Mouse (Mus musculus): Measurements from ENCODE around the gene Zfp30. TPM values are rescaled to one million over a fixed set of nuclear protein-coding genes. Genes with fewer than 3 reads are reported as not detected.

Zfp30 gene
- polyA plus RNA-seq, 1 experiment from 2014 or later = 7.1 TPM

GRCm38 (mm10) chr7:29792906-29793305, 9.1 kb downstream of the Zfp30 start:
- Histone ChIP-seq H3K9me3 (replicated peaks) (no peaks in the 10 kb centered on the region; the same call in 1 of the 2 replicates), H3K27ac (no peak overlapping the region), H3K27me3 (ENCODE audit: low read depth, poor library complexity, severe bottlenecking) (peaks cover 32% of the 10 kb centered on the region), H3K4me3 (peak overlapping the region; percentile 31), H3K36me3 (peaks cover 64% of the 10 kb centered on the region), H3K4me1 (no peaks in the 10 kb centered on the region)
- 16% methylated on average over 27 of the region's 27 CpGs for whole genome bisulfite sequencing
- DNase-seq (ENCODE audit: low spot score) = peak; percentile 34

DNA sequence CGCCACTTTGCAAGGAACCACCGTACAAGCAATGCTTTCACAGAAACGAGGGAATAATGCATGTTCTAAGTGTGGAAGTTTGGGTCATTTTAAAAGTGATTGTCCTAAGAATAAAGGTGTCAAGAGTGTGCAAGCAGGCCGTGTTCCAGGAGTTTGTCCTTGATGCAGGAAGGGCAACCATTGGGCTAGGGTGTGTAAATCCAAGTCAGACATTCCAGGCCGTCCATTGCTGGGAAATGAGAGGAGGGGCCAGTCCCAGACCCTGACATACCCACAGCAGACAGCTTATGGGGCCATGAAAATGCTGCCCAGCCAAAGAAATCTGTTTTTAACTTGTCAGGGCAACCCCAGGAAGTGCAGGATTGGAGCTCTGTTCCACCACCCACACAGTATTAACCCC, 23.2 kb downstream of the Zfp30 start:
- no peaks in the 10 kb centered on the region for H3K9me3 ChIP-seq (replicated peaks)
- WGBS = 84% methylated on average over 5 of the region's 5 CpGs
- H3K27me3 ChIP-seq (ENCODE audit: low read depth, poor library complexity, severe bottlenecking) = no peaks in the 10 kb centered on the region
- H3K27ac ChIP-seq = no peak overlapping the region
- no peaks in the 10 kb centered on the region for H3K4me1 ChIP-seq
- no peak overlapping the region for H3K4me3 ChIP-seq
- peaks cover 4% of the 10 kb centered on the region for H3K36me3 ChIP-seq
- DNase-seq (ENCODE audit: low spot score) = no peak

GRCm38 (mm10) chr7:29812244-29812643, 28.4 kb downstream of the Zfp30 start:
- WGBS = 88% methylated on average over 1 of the region's 1 CpGs
- Histone ChIP-seq H3K4me1 (peaks cover 18% of the 10 kb centered on the region), H3K9me3 (replicated peaks) (no peaks in the 10 kb centered on the region), H3K27ac (no peak overlapping the region), H3K4me3 (no peak overlapping the region), H3K36me3 (peaks cover 4% of the 10 kb centered on the region), H3K27me3 (ENCODE audit: low read depth, poor library complexity, severe bottlenecking) (no peaks in the 10 kb centered on the region)
- no peak for DNase-seq (ENCODE audit: low spot score)

- Histone ChIP-seq H3K4me3 (no peak overlapping the region), H3K36me3 (peaks cover 6% of the 10 kb centered on the region), H3K9me3 (replicated peaks) (no peaks in the 10 kb centered on the region), H3K27me3 (ENCODE audit: low read depth, poor library complexity, severe bottlenecking) (no peaks in the 10 kb centered on the region), H3K27ac (no peak overlapping the region), H3K4me1 (peaks cover 24% of the 10 kb centered on the region)
- 90% methylated on average over 2 of the region's 2 CpGs for WGBS
- DNase-seq (ENCODE audit: low spot score) = no peak
These were observed 30.6 kb downstream of the Zfp30 start for GRCm38 (mm10) chr7:29814381-29814780.

DNA sequence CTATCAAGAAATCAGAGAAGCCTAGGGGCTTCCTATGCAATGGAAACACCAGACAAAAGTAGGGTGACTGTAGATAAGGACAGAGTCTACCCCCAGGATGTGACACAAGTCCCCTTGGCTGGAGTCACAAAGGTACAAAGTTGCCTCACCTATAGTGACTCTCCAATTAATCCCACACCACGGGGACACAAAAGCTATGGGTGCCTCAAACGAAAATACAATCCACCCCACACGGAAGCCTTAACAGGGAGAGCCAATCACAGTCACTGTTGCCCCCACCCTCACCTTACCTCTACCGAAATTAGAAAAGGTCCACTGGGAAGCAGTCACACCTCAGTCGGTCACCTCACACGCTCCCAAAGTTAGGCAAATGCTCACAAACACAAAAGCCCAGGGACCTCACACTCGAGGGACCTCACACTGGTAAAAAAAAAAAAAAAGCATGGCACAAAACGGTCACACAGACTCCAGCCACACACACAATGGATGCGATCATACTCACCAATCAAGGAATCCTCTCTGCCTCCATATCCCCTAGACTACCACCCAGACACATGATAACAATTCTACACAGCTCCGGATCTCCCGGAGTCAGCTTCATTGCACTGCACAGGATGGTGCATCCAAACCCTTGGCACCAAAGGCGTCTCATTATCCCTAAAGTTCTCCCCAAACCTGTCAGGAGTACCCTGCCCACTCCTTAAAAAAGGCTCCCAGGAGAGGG, 31.4 kb downstream of the Zfp30 start:
- peaks cover 26% of the 10 kb centered on the region for H3K4me1 ChIP-seq
- no peaks in the 10 kb centered on the region for H3K9me3 ChIP-seq (replicated peaks)
- H3K27ac ChIP-seq = peak overlapping the region; percentile 83
- DNase-seq (ENCODE audit: low spot score) = no peak
- WGBS = 4% methylated on average over 12 of the region's 12 CpGs
- H3K36me3 ChIP-seq = peaks cover 6% of the 10 kb centered on the region
- no peaks in the 10 kb centered on the region for H3K27me3 ChIP-seq (ENCODE audit: low read depth, poor library complexity, severe bottlenecking)
- peak overlapping the region; percentile 77 for H3K4me3 ChIP-seq

GRCm38 (mm10) chr7:29815910-29816429, 32.2 kb downstream of the Zfp30 start, which contains the start of gene Zfp790:
Zfp790 (plus strand) TSS chr7:29816114.
- Histone ChIP-seq H3K27me3 (ENCODE audit: low read depth, poor library complexity, severe bottlenecking) (no peaks in the 10 kb centered on the region), H3K9me3 (replicated peaks) (no peaks in the 10 kb centered on the region), H3K27ac (peak within 1 kb of the TSS; percentile 83), H3K36me3 (peaks cover 13% of the 10 kb centered on the region), H3K4me1 (peaks cover 26% of the 10 kb centered on the region), H3K4me3 (peak within 1 kb of the TSS; percentile 77)
- DNase-seq (ENCODE audit: low spot score) = peak; percentile 84
- WGBS = 0% methylated on average over 26 of the region's 26 CpGs

DNA sequence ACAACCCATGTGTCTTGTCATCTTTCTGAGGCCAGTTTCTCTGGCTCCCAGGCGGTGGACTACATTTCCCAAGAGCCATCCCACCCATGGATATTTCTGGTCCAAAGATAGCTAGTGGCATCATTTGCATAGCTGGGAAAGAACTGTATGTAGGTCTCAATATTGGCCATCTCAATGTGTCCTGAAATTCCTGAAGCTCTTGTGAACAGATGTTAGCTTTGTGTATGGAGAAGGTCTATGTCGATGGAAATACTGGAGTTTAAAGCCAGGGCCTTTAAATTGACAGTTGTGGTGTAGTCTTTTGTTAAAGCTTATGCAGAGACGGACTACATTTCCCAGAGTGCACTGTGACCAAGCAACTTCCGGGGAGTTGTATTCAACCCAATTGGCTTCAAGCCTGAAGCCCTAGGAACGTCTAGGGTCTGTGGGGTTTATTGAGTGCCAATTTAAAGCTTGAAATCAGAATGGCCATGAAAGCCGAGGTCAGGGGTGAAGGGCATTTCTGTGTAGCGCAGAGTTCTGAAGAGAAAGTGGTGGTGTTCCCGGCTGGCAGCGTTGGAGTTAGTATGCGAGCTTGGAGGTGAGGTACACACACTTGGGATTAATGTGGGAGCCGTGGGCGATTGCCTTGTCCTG, 34.9 kb downstream of the Zfp30 start:
- peak overlapping the region; percentile 67 for H3K27ac ChIP-seq
- DNase-seq (ENCODE audit: low spot score) = peak; percentile 53
- 7% methylated on average over 12 of the region's 12 CpGs for WGBS
- H3K9me3 ChIP-seq (replicated peaks) = no peaks in the 10 kb centered on the region
- peaks cover 26% of the 10 kb centered on the region for H3K4me1 ChIP-seq
- peak overlapping the region; percentile 63 for H3K4me3 ChIP-seq
- peaks cover 36% of the 10 kb centered on the region for H3K36me3 ChIP-seq
- no peaks in the 10 kb centered on the region for H3K27me3 ChIP-seq (ENCODE audit: low read depth, poor library complexity, severe bottlenecking)

- Histone ChIP-seq H3K4me1 (no peaks in the 10 kb centered on the region), H3K27ac (no peak overlapping the region), H3K27me3 (ENCODE audit: low read depth, poor library complexity, severe bottlenecking) (no peaks in the 10 kb centered on the region), H3K4me3 (no peak overlapping the region), H3K9me3 (replicated peaks) (no peaks in the 10 kb centered on the region), H3K36me3 (peaks cover 91% of the 10 kb centered on the region)
- WGBS = 95% methylated on average over 12 of the region's 12 CpGs
- no peak for DNase-seq (ENCODE audit: low spot score)
These were observed 44.2 kb downstream of the Zfp30 start for GRCm38 (mm10) chr7:29828001-29828400.

DNA sequence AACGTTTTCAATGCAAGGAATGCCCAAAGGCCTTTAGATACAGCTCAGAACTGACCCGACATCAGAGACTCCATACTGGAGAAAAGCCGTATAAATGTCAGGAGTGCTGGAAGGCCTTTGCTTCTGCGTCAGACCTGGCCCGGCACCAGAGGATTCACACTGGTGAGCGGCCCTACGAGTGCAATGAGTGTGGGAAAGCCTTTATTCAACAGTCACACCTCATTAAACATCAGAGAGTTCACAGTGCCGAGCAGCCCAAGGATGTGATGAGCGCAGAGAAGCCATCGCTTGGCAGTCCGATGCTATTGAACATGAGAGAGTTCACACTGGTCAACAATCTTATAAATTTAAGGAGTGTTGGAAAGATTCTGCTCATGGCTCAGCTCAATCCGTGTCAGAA, 46.0 kb downstream of the Zfp30 start:
- 92% methylated on average over 12 of the region's 12 CpGs for WGBS
- Histone ChIP-seq H3K4me3 (no peak overlapping the region), H3K36me3 (peaks cover 89% of the 10 kb centered on the region), H3K27me3 (ENCODE audit: low read depth, poor library complexity, severe bottlenecking) (no peaks in the 10 kb centered on the region), H3K27ac (no peak overlapping the region), H3K4me1 (no peaks in the 10 kb centered on the region), H3K9me3 (replicated peaks) (no peaks in the 10 kb centered on the region)
- no peak for DNase-seq (ENCODE audit: low spot score)

DNA sequence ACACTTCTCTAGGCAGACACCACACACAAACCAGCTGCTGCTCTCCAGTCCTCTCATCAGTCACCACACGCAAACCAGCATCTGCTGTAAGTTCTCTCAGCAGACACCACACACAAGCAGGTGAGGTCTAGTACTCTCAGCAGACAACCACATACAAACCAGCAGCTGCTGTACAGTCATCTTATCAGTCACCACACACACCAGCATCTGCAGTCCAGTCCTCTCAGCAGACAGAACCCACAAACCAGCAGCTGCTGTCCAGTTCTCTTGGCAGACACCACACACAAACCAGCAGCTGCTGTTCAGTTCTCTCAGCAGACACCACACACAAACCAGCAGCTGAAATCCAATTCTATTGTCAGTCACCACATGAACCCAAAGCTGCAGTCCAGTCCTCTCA, 53.0 kb downstream of the Zfp30 start:
- 90% methylated on average over 1 of the region's 1 CpGs for WGBS
- Histone ChIP-seq H3K36me3 (peaks cover 24% of the 10 kb centered on the region), H3K9me3 (replicated peaks) (no peaks in the 10 kb centered on the region), H3K27me3 (ENCODE audit: low read depth, poor library complexity, severe bottlenecking) (no peaks in the 10 kb centered on the region), H3K4me3 (no peak overlapping the region), H3K4me1 (no peaks in the 10 kb centered on the region), H3K27ac (no peak overlapping the region)
- DNase-seq (ENCODE audit: low spot score) = no peak

DNA sequence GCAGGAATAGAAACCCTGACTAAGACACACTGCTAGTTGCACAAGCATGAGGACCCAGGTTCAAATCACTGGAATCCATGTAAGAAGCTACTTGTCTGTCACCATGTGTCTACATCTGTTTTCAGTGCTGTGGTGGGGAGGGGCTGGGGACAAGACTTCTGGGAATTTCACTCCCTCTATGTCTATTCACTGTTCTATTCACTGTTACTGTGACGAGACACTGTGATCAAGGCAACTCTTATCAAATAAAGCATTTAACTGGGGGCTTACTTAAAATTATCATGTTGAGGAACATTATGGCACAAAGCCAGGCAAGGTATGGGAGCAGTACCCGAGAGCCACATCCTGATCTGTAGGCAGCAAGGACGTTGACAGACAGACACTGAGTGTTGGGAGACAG, 55.5 kb downstream of the Zfp30 start:
- Histone ChIP-seq H3K36me3 (peaks cover 18% of the 10 kb centered on the region), H3K27me3 (ENCODE audit: low read depth, poor library complexity, severe bottlenecking) (no peaks in the 10 kb centered on the region), H3K4me1 (no peaks in the 10 kb centered on the region), H3K27ac (no peak overlapping the region), H3K9me3 (replicated peaks) (no peaks in the 10 kb centered on the region), H3K4me3 (no peak overlapping the region)
- 85% methylated on average over 3 of the region's 3 CpGs for WGBS
- no peak for DNase-seq (ENCODE audit: low spot score)

DNA sequence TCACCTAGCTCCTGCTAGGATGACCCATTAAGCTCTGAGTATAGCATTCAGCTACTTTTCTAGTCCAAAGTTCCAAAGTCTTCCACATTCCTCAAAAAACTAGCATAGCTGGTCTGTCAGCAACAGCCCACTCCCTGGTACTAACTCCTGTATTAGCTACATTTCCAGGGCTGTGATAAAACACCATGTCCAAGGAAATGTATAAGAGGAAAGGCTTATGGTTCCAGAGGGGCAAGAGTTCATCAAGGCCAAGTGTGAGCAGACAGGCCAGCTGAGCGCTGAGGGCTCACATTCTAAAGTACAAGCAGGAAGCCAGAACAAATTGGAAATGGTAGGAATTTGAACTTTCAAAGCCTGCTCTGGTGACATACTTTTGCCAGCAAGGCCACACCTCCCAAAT, 58.3 kb downstream of the Zfp30 start:
- no peak overlapping the region for H3K4me3 ChIP-seq
- DNase-seq (ENCODE audit: low spot score) = no peak
- H3K4me1 ChIP-seq = no peaks in the 10 kb centered on the region
- 89% methylated on average over 1 of the region's 1 CpGs for WGBS
- H3K27ac ChIP-seq = no peak overlapping the region
- peaks cover 42% of the 10 kb centered on the region for H3K36me3 ChIP-seq
- H3K9me3 ChIP-seq (replicated peaks) = no peaks in the 10 kb centered on the region
- no peaks in the 10 kb centered on the region for H3K27me3 ChIP-seq (ENCODE audit: low read depth, poor library complexity, severe bottlenecking)
